Mouse (Mus musculus) midbrain, embryonic 15.5 days (tissue): ENCODE measurements around the gene Cep112. TPM values are rescaled to one million over a fixed set of nuclear protein-coding genes. Genes with fewer than 3 reads are reported as not detected.

Experiments used
- ATAC-seq: fragments of 200-750 bp; cut with Nextera tagmentation; replicated peaks from 2 replicates; pipeline ENCODE4 v1.8.0; 2017; ENCODE audit warnings: moderate TSS enrichment
- H3K27ac ChIP-seq: fragments of 300-500 bp; sonication (generic); 2 replicates; pipeline ENCODE4 v1.5.1; 2015; ENCODE audit warnings: mild to moderate bottlenecking, inconsistent platforms
- H3K27me3 ChIP-seq: fragments of 300-500 bp; sonication (generic); replicated peaks from 2 replicates; pipeline ENCODE4 v1.6.1; 2015; ENCODE audit warnings: inconsistent platforms
- H3K36me3 ChIP-seq: fragments of 300-500 bp; sonication (generic); replicated peaks from 2 replicates; pipeline ENCODE4 v1.6.1; 2015; ENCODE audit warnings: inconsistent platforms
- H3K4me1 ChIP-seq: fragments of 300-500 bp; sonication (generic); 2 replicates; pipeline ENCODE4 v1.6.1; 2015; ENCODE audit warnings: inconsistent platforms
- H3K4me2 ChIP-seq: fragments of 300-500 bp; sonication (generic); 2 replicates; pipeline ENCODE4 v1.6.1; 2015; ENCODE audit warnings: inconsistent platforms, mild to moderate bottlenecking, moderate library complexity
- H3K4me3 ChIP-seq: fragments of 300-500 bp; sonication (generic); 2 replicates; pipeline ENCODE4 v1.5.1; 2015; ENCODE audit warnings: mild to moderate bottlenecking, inconsistent platforms
- H3K9ac ChIP-seq: fragments of 300-500 bp; sonication (generic); 2 replicates; pipeline ENCODE4 v1.6.1; 2015; ENCODE audit warnings: mild to moderate bottlenecking, inconsistent platforms
- H3K9me3 ChIP-seq: fragments of 300-500 bp; sonication (generic); 2 replicates; pipeline ENCODE4 v1.6.1; 2016; ENCODE audit warnings: inconsistent platforms
- WGBS: fragments of 180-500 bp; shearing (Covaris S2); methylation state at CpG from one replicate; pipeline ENCODE4 v1.1.7; 2015; ENCODE audit warnings: mixed read lengths; 5-methylcytosine and 5-hydroxymethylcytosine counted together
- polyA plus RNA-seq: library from polyadenylated mRNA; unstranded; fragments of >200 nt; fragmentation: Nextera tagmentation; extraction: Ambion mirVana; gene quantifications from 2 replicates; pipeline ENCODE4 v1.2.1, GENCODE M21; 2015

Cep112 gene
- polyA plus RNA-seq, 1 experiment from 2014 or later: 29.7 TPM

- Histone ChIP-seq H3K36me3 (no peaks in the 10 kb centered on the region), H3K4me2 (no peak overlapping the region), H3K4me3 (no peak overlapping the region), H3K27me3 (no peaks in the 10 kb centered on the region), H3K4me1 (no peaks in the 10 kb centered on the region), H3K9ac (no peak overlapping the region), H3K27ac (no peak overlapping the region), H3K9me3 (no peaks in the 10 kb centered on the region)
- whole genome bisulfite sequencing: 15% methylated on average over 4 of the region's 4 CpGs
- ATAC-seq: no peak
Measured at GRCm38 (mm10) chr11:108836706-108837105, 411.7 kb downstream of the Cep112 start.

GRCm38 (mm10) chr11:108840195-108840594, 415.2 kb downstream of the Cep112 start:
- Histone ChIP-seq H3K4me3 (no peak overlapping the region), H3K27ac (no peak overlapping the region), H3K4me2 (no peak overlapping the region), H3K4me1 (no peaks in the 10 kb centered on the region), H3K36me3 (no peaks in the 10 kb centered on the region), H3K27me3 (no peaks in the 10 kb centered on the region), H3K9me3 (no peaks in the 10 kb centered on the region), H3K9ac (no peak overlapping the region)
- 97% methylated on average over 3 of the region's 3 CpGs for WGBS
- no peak for ATAC-seq

- Histone ChIP-seq H3K27ac (no peak overlapping the region), H3K9me3 (no peaks in the 10 kb centered on the region), H3K36me3 (no peaks in the 10 kb centered on the region), H3K4me1 (no peaks in the 10 kb centered on the region), H3K27me3 (no peaks in the 10 kb centered on the region), H3K4me2 (no peak overlapping the region), H3K9ac (no peak overlapping the region), H3K4me3 (no peak overlapping the region)
- ATAC-seq: no peak
- WGBS: 65% methylated on average over 2 of the region's 2 CpGs
Measured at GRCm38 (mm10) chr11:108842765-108843164, 417.8 kb downstream of the Cep112 start.

GRCm38 (mm10) chr11:108845971-108846370, 421.0 kb downstream of the Cep112 start:
- H3K4me2 ChIP-seq: no peak overlapping the region
- 0 out of 2 replicates have a peak, but pooled peaks cover 3% of the 10 kb centered on the region for H3K36me3 ChIP-seq
- no peak overlapping the region for H3K9ac ChIP-seq
- WGBS: 73% methylated on average over 2 of the region's 2 CpGs
- H3K27me3 ChIP-seq: no peaks in the 10 kb centered on the region
- no peak overlapping the region for H3K4me3 ChIP-seq
- H3K27ac ChIP-seq: no peak overlapping the region
- H3K4me1 ChIP-seq: no peaks in the 10 kb centered on the region
- H3K9me3 ChIP-seq: no peaks in the 10 kb centered on the region
- no peak for ATAC-seq

GRCm38 (mm10) chr11:108846479-108846878, 421.5 kb downstream of the Cep112 start:
- WGBS: 81% methylated on average over 3 of the region's 3 CpGs
- no peaks in the 10 kb centered on the region for H3K9me3 ChIP-seq

GRCm38 (mm10) chr11:108851771-108852170, 426.8 kb downstream of the Cep112 start:
- H3K27me3 ChIP-seq: no peaks in the 10 kb centered on the region
- ATAC-seq: no peak

More at GRCm38 (mm10) chr11:108846479-108846878, 421.5 kb downstream of the Cep112 start:
- ATAC-seq: no peak
- no peak overlapping the region for H3K4me2 ChIP-seq
- H3K27me3 ChIP-seq: no peaks in the 10 kb centered on the region
- no peak overlapping the region for H3K27ac ChIP-seq
- no peak overlapping the region for H3K4me3 ChIP-seq
- no peak overlapping the region for H3K9ac ChIP-seq
- no peaks in the 10 kb centered on the region for H3K4me1 ChIP-seq
- H3K36me3 ChIP-seq: 0 out of 2 replicates have a peak, but pooled peaks cover 3% of the 10 kb centered on the region

GRCm38 (mm10) chr11:108857254-108857653, 432.3 kb downstream of the Cep112 start:
- H3K36me3 ChIP-seq: no peaks in the 10 kb centered on the region
- 58% methylated on average over 6 of the region's 6 CpGs for WGBS
- no peak for ATAC-seq
- H3K4me3 ChIP-seq: no peak overlapping the region
- H3K27me3 ChIP-seq: no peaks in the 10 kb centered on the region
- no peaks in the 10 kb centered on the region for H3K9me3 ChIP-seq
- peak overlapping the region; percentile 64; the same call in 1 of the 2 replicates for H3K27ac ChIP-seq
- H3K9ac ChIP-seq: no peak overlapping the region
- H3K4me2 ChIP-seq: no peak overlapping the region
- peaks cover 16% of the 10 kb centered on the region for H3K4me1 ChIP-seq

More at GRCm38 (mm10) chr11:108851771-108852170, 426.8 kb downstream of the Cep112 start:
- H3K4me3 ChIP-seq: no peak overlapping the region
- H3K9me3 ChIP-seq: no peaks in the 10 kb centered on the region
- 0 out of 2 replicates have a peak, but pooled peaks cover 3% of the 10 kb centered on the region for H3K36me3 ChIP-seq
- H3K27ac ChIP-seq: no peak overlapping the region
- WGBS: 93% methylated on average over 1 of the region's 1 CpGs
- no peak overlapping the region for H3K9ac ChIP-seq
- H3K4me2 ChIP-seq: no peak overlapping the region
- H3K4me1 ChIP-seq: no peaks in the 10 kb centered on the region

- Histone ChIP-seq H3K4me2 (no peak overlapping the region), H3K9me3 (no peaks in the 10 kb centered on the region), H3K4me3 (no peak overlapping the region), H3K27ac (peak overlapping the region; percentile 64), H3K27me3 (no peaks in the 10 kb centered on the region), H3K9ac (no peak overlapping the region), H3K4me1 (peaks cover 16% of the 10 kb centered on the region), H3K36me3 (no peaks in the 10 kb centered on the region)
- WGBS: 27% methylated on average over 7 of the region's 7 CpGs
- peak; percentile 75 for ATAC-seq
Measured at GRCm38 (mm10) chr11:108857678-108858338, 432.8 kb downstream of the Cep112 start.

GRCm38 (mm10) chr11:108858339-108858804, 433.4 kb downstream of the Cep112 start:
- Histone ChIP-seq H3K4me2 (no peak overlapping the region), H3K27me3 (no peaks in the 10 kb centered on the region), H3K4me3 (no peak overlapping the region), H3K9me3 (no peaks in the 10 kb centered on the region), H3K27ac (peak overlapping the region; percentile 64; the same call in 1 of the 2 replicates), H3K4me1 (peaks cover 16% of the 10 kb centered on the region), H3K36me3 (no peaks in the 10 kb centered on the region), H3K9ac (no peak overlapping the region)
- 62% methylated on average over 3 of the region's 3 CpGs for WGBS
- ATAC-seq: peak; percentile 52

GRCm38 (mm10) chr11:108858846-108859245, 433.9 kb downstream of the Cep112 start:
- Histone ChIP-seq H3K27me3 (no peaks in the 10 kb centered on the region), H3K4me2 (no peak overlapping the region), H3K27ac (no peak overlapping the region), H3K4me3 (no peak overlapping the region), H3K4me1 (peaks cover 16% of the 10 kb centered on the region), H3K36me3 (no peaks in the 10 kb centered on the region), H3K9ac (no peak overlapping the region), H3K9me3 (no peaks in the 10 kb centered on the region)
- ATAC-seq: no peak
- 88% methylated on average over 6 of the region's 6 CpGs for WGBS

GRCm38 (mm10) chr11:108862360-108862759, 437.4 kb downstream of the Cep112 start:
- WGBS: 58% methylated on average over 6 of the region's 6 CpGs
- no peak overlapping the region for H3K27ac ChIP-seq

GRCm38 (mm10) chr11:108865746-108866145, 440.8 kb downstream of the Cep112 start:
- Histone ChIP-seq H3K27me3 (no peaks in the 10 kb centered on the region), H3K4me2 (no peak overlapping the region), H3K9me3 (no peaks in the 10 kb centered on the region), H3K9ac (no peak overlapping the region), H3K4me3 (no peak overlapping the region), H3K36me3 (no peaks in the 10 kb centered on the region), H3K27ac (no peak overlapping the region), H3K4me1 (no peaks in the 10 kb centered on the region)
- no peak for ATAC-seq
- WGBS: 57% methylated on average over 8 of the region's 8 CpGs

More at GRCm38 (mm10) chr11:108862360-108862759, 437.4 kb downstream of the Cep112 start:
- no peaks in the 10 kb centered on the region for H3K27me3 ChIP-seq
- H3K9me3 ChIP-seq: no peaks in the 10 kb centered on the region
- no peak overlapping the region for H3K9ac ChIP-seq
- no peak overlapping the region for H3K4me3 ChIP-seq
- no peak overlapping the region for H3K4me2 ChIP-seq
- no peak for ATAC-seq
- H3K4me1 ChIP-seq: peaks cover 14% of the 10 kb centered on the region
- no peaks in the 10 kb centered on the region for H3K36me3 ChIP-seq

GRCm38 (mm10) chr11:108867538-108867937, 442.5 kb downstream of the Cep112 start:
- Histone ChIP-seq H3K4me3 (no peak overlapping the region), H3K9me3 (no peaks in the 10 kb centered on the region), H3K27me3 (no peaks in the 10 kb centered on the region), H3K27ac (no peak overlapping the region), H3K4me2 (no peak overlapping the region), H3K4me1 (no peaks in the 10 kb centered on the region), H3K36me3 (no peaks in the 10 kb centered on the region), H3K9ac (no peak overlapping the region)
- ATAC-seq: no peak
- 85% methylated on average over 6 of the region's 6 CpGs for WGBS
